Mouse (Mus musculus) cerebellum, adult 2 months (tissue): ENCODE data around the gene Gm9821.

Experiments used
- CTCF ChIP-seq: fragments of 200-500 bp; IDR thresholded peaks from 2 replicates; pipeline ENCODE4 v1.5.1; 2011; ENCODE audit warnings: low read depth, mild to moderate bottlenecking, control low read depth, low read length, moderate library complexity, borderline replicate concordance; ENCODE audit not compliant: insufficient read depth
- POLR2A ChIP-seq: fragments of 200-500 bp; IDR thresholded peaks from 2 replicates; pipeline ENCODE4 v1.6.1; 2011; ENCODE audit warnings: low read length, control low read depth, borderline replicate concordance; ENCODE audit not compliant: insufficient read depth

GRCm38 (mm10) chr2:91963443-91963932, 18.0 kb downstream of the Gm9821 start:
- peak; percentile 78 for TF ChIP-seq CTCF
- peak; percentile 35; the same call in 1 of the 2 replicates for TF ChIP-seq POLR2A
